Mouse (Mus musculus): Measurements from ENCODE around the gene Laptm5.

GRCm38 (mm10) chr4:130910666-130911065 lies 2.3 kb upstream of the Laptm5 start:
- TF ChIP-seq CTCF (IDR thresholded peaks at IDR 0.05; ENCODE audit: extremely low read depth, insufficient read length, insufficient replicate concordance, low read depth, low read length) (no peak), POLR2A (IDR thresholded peaks at IDR 0.05; ENCODE audit: low read depth, low read length) (no peak)

Data from small intestine, adult 2 months (tissue).